Mouse (Mus musculus) CH12.LX (cell line): ENCODE measurements around the gene Arl5b. TPM values are rescaled to one million over a fixed set of nuclear protein-coding genes. Genes with fewer than 3 reads are reported as not detected.

Source experiments
- DNase-seq: peaks from one replicate; pipeline ENCODE4 v3.0.0-alpha.2; 2013; ENCODE audit errors: extremely low read depth
- H3K27ac ChIP-seq: 2 replicates; pipeline ENCODE4 v1.5.1; 2012; ENCODE audit warnings: low read depth, mild to moderate bottlenecking, control low read depth, moderate library complexity; ENCODE audit not compliant: insufficient read depth
- H3K27me3 ChIP-seq: replicated peaks from 2 replicates; pipeline ENCODE3; 2012; ENCODE audit warnings: inconsistent platforms
- H3K36me3 ChIP-seq, 2 experiments: replicated peaks in 1 of 2; 2 replicates each; pipeline versions ENCODE3 to v1.6.1; 2012; ENCODE audit warnings: inconsistent platforms in 1 of 2, low read length in 1 of 2, mild to moderate bottlenecking in 1 of 2, mixed read lengths in 1 of 2, moderate library complexity in 1 of 2; ENCODE audit not compliant: control insufficient read depth in 1 of 2, insufficient read depth in 1 of 2
- H3K4me1 ChIP-seq, 2 experiments: 2 replicates each; pipeline ENCODE4 v1.6.1; 2012; ENCODE audit warnings: inconsistent platforms in 1 of 2, moderate library complexity in 1 of 2; ENCODE audit not compliant: insufficient read depth in 2 of 2, control insufficient read depth in 1 of 2
- H3K4me2 ChIP-seq: 2 replicates; pipeline ENCODE4 v1.6.1; 2012; ENCODE audit warnings: low read depth, mild to moderate bottlenecking, control low read depth; ENCODE audit not compliant: poor library complexity, insufficient read depth, severe bottlenecking
- H3K4me3 ChIP-seq, 3 experiments: fragments of 150-350 bp in 1 of 3; sonication (generic) in 1 of 3; replicated peaks in 1 of 3; 2 replicates each; pipeline versions ENCODE3 to v1.5.1; 2011 to 2012; ENCODE audit warnings: low read depth in 2 of 3, low read length in 2 of 3, mild to moderate bottlenecking in 2 of 3, moderate library complexity in 2 of 3, control low read depth in 1 of 3, improper control_type of control experiment in 1 of 3, inconsistent platforms in 1 of 3, mixed read lengths in 1 of 3; ENCODE audit not compliant: poor library complexity in 1 of 3
- H3K79me2 ChIP-seq: replicated peaks from 2 replicates; pipeline ENCODE4 v1.6.1; 2012; ENCODE audit warnings: mild to moderate bottlenecking, moderate library complexity; ENCODE audit not compliant: control insufficient read depth, poor library complexity, insufficient read depth, severe bottlenecking; ENCODE audit errors: extremely low read depth
- H3K9ac ChIP-seq: 2 replicates; pipeline ENCODE4 v1.6.1; 2012; ENCODE audit warnings: low read depth, mild to moderate bottlenecking, control low read depth, moderate library complexity; ENCODE audit not compliant: insufficient read depth
- H3K9me3 ChIP-seq: replicated peaks from 2 replicates; pipeline ENCODE3; 2012; ENCODE audit warnings: low read length, inconsistent platforms, mixed read lengths
- CHD1 ChIP-seq: IDR thresholded peaks from 2 replicates; pipeline ENCODE4 v1.6.1; 2012; ENCODE audit warnings: low read depth, low read length, improper control_type of control experiment, inconsistent platforms
- CTCF ChIP-seq, 2 experiments: IDR thresholded peaks in 1 of 2; conservative IDR thresholded peaks in 1 of 2; 2 replicates each; pipeline ENCODE4 v1.5.1; 2011 to 2012; ENCODE audit warnings: low read depth in 2 of 2, low read length in 2 of 2, improper control_type of control experiment in 1 of 2, inconsistent platforms in 1 of 2, mild to moderate bottlenecking in 1 of 2, moderate library complexity in 1 of 2
- E2F4 ChIP-seq: IDR thresholded peaks from 2 replicates; pipeline ENCODE4 v1.6.1; 2011; ENCODE audit warnings: low read depth, low read length, improper control_type of control experiment; ENCODE audit not compliant: insufficient replicate concordance
- EP300 ChIP-seq: IDR thresholded peaks from 2 replicates; pipeline ENCODE4 v1.6.1; 2011; ENCODE audit warnings: low read length, improper control_type of control experiment
- ETS1 ChIP-seq: conservative IDR thresholded peaks from 2 replicates; pipeline ENCODE4 v1.6.1; 2012; ENCODE audit warnings: low read depth, mild to moderate bottlenecking, inconsistent platforms, low read length, improper control_type of control experiment, moderate library complexity
- GABPA ChIP-seq: IDR thresholded peaks from 2 replicates; pipeline ENCODE4 v1.6.1; 2012; ENCODE audit warnings: low read depth, low read length, improper control_type of control experiment, inconsistent platforms; ENCODE audit not compliant: insufficient replicate concordance
- HCFC1 ChIP-seq: IDR thresholded peaks from 2 replicates; pipeline ENCODE4 v1.6.1; 2012; ENCODE audit warnings: low read depth, mild to moderate bottlenecking, inconsistent platforms, low read length, improper control_type of control experiment
- JUN ChIP-seq: IDR thresholded peaks from 2 replicates; pipeline ENCODE4 v1.6.1; 2011; ENCODE audit warnings: low read depth, mild to moderate bottlenecking, low read length, improper control_type of control experiment, moderate library complexity; ENCODE audit not compliant: insufficient read depth
- JUND ChIP-seq: conservative IDR thresholded peaks from 2 replicates; pipeline ENCODE4 v1.6.1; 2011; ENCODE audit warnings: low read depth, low read length, improper control_type of control experiment
- MAZ ChIP-seq: IDR thresholded peaks from 2 replicates; pipeline ENCODE4 v1.6.1; 2012; ENCODE audit warnings: low read depth, mild to moderate bottlenecking, inconsistent platforms, low read length, improper control_type of control experiment, moderate library complexity
- MYC ChIP-seq: IDR thresholded peaks from 2 replicates; pipeline ENCODE4 v1.6.1; 2011; ENCODE audit warnings: low read depth, mild to moderate bottlenecking, improper control_type of control experiment, low read length
- POLR2AphosphoS2 ChIP-seq: IDR thresholded peaks from 2 replicates; pipeline ENCODE4 v1.6.1; 2011; ENCODE audit warnings: low read depth, low read length, improper control_type of control experiment
- RAD21 ChIP-seq: IDR thresholded peaks from 2 replicates; pipeline ENCODE4 v1.6.1; 2011; ENCODE audit warnings: low read depth, mild to moderate bottlenecking, low read length, improper control_type of control experiment, moderate library complexity
- RCOR1 ChIP-seq: conservative IDR thresholded peaks from 2 replicates; pipeline ENCODE4 v1.6.1; 2012; ENCODE audit warnings: low read depth, mild to moderate bottlenecking, inconsistent platforms, low read length, improper control_type of control experiment
- SIN3A ChIP-seq: IDR thresholded peaks from 2 replicates; pipeline ENCODE4 v1.6.1; 2012; ENCODE audit warnings: low read length, improper control_type of control experiment, inconsistent platforms
- SMC3 ChIP-seq: IDR thresholded peaks from 2 replicates; pipeline ENCODE4 v1.6.1; 2011; ENCODE audit warnings: low read depth, low read length, improper control_type of control experiment
- USF1 ChIP-seq: IDR thresholded peaks from 2 replicates; pipeline ENCODE4 v1.6.1; 2014; ENCODE audit warnings: low read depth, mild to moderate bottlenecking, inconsistent platforms, low read length, improper control_type of control experiment
- ZKSCAN1 ChIP-seq: IDR thresholded peaks from 2 replicates; pipeline ENCODE4 v1.6.1; 2012; ENCODE audit warnings: low read depth, inconsistent platforms, low read length, improper control_type of control experiment, borderline replicate concordance
- ZMIZ1 ChIP-seq: IDR thresholded peaks from 2 replicates; pipeline ENCODE4 v1.6.1; 2012; ENCODE audit warnings: low read depth, mild to moderate bottlenecking, inconsistent platforms, low read length, improper control_type of control experiment
- ZNF384 ChIP-seq: IDR thresholded peaks from 2 replicates; pipeline ENCODE4 v1.6.1; 2012; ENCODE audit warnings: low read depth, low read length, improper control_type of control experiment, inconsistent platforms
- dilution Hi-C: fragments of 300-500 bp; cut with MboI; formaldehyde crosslinking; loops from 2 replicates; pipeline ENCODE4 v1.14.3; 2020; ENCODE audit warnings: low sequenced_read_pairs; ENCODE audit not compliant: extremely low pct_unique_long_range_greater_than_20kb, extremely low pct_ligation_motif_present
- in situ Hi-C: fragments of 300-500 bp; cut with MboI; formaldehyde crosslinking; loops from 3 replicates; pipeline ENCODE4 v1.14.3; 2019; ENCODE audit warnings: low sequenced_read_pairs, low pct_ligation_motif_present, low pct_unique_long_range_greater_than_20kb, mixed read lengths
- polyA plus RNA-seq: library from polyadenylated mRNA; unstranded; fragments of >175 nt; gene quantifications from 2 replicates; pipeline ENCODE4 v1.2.1, GENCODE M21; 2012; ENCODE audit warnings: low read depth; ENCODE audit not compliant: insufficient read length
- total RNA-seq, 2 experiments: library from RNA; depleted of rRNA; stranded (reverse); fragments of 300-350 nt in 1 of 2; fragments of >200 nt in 1 of 2; gene quantifications; 2 replicates each; pipeline ENCODE4 v1.2.3; 2012 to 2014

The Arl5b gene
- total and polyA plus RNA-seq, 3 experiments: 4.8 to 7.1 (median 5.0) TPM

GRCm38 (mm10) chr2:15087308-15087707 lies 38.1 kb downstream of the Arl5b start:
- TF ChIP-seq GABPA: no peak
- no peak for TF ChIP-seq JUN
- no peak for TF ChIP-seq RCOR1
- TF ChIP-seq ETS1: no peak
- no peak for TF ChIP-seq ZMIZ1
- TF ChIP-seq USF1: no peak
- H3K4me2 ChIP-seq: no peak overlapping the region
- no peak overlapping the region for H3K4me3 ChIP-seq
- H3K9me3 ChIP-seq: no peaks in the 10 kb centered on the region
- no peaks in the 10 kb centered on the region for H3K27me3 ChIP-seq
- H3K79me2 ChIP-seq: no peaks in the 10 kb centered on the region
- in situ Hi-C loops: no loop called here
- dilution Hi-C loops: no loop called here
- no peaks in the 10 kb centered on the region for H3K4me1 ChIP-seq
- H3K36me3 ChIP-seq: no peaks in the 10 kb centered on the region
- no peak overlapping the region for H3K27ac ChIP-seq
- no peak overlapping the region for H3K9ac ChIP-seq
- DNase-seq: no peak

- no peak overlapping the region for H3K9ac ChIP-seq
- no peaks in the 10 kb centered on the region for H3K27me3 ChIP-seq
- peak; percentile 10 for DNase-seq
- dilution Hi-C loops (no loop called here), in situ Hi-C loops (no loop called here)
- no peaks in the 10 kb centered on the region for H3K9me3 ChIP-seq
- H3K36me3 ChIP-seq: no peaks in the 10 kb centered on the region
- no peak overlapping the region for H3K4me3 ChIP-seq
- H3K79me2 ChIP-seq: no peaks in the 10 kb centered on the region
- no peaks in the 10 kb centered on the region for H3K4me1 ChIP-seq
- TF ChIP-seq ZKSCAN1 (no peak), JUND (no peak), ETS1 (no peak), SIN3A (no peak), MAZ (no peak), E2F4 (no peak), SMC3 (peak; percentile 23; the same call in 1 of the 2 replicates), CHD1 (no peak), HCFC1 (no peak), POLR2AphosphoS2 (no peak), MYC (no peak), ZNF384 (peak; percentile 94), CTCF (conservative IDR thresholded peaks at IDR 0.05 in 1 of 2, IDR thresholded peaks at IDR 0.05 in 1 of 2; ENCODE audit: low read depth in 2 of 2, low read length in 2 of 2) (peak in 1 of 2 experiments; percentile 58; a peak in 2 of 4 replicates), EP300 (no peak), RAD21 (peak; percentile 72)
- H3K4me2 ChIP-seq: no peak overlapping the region
- H3K27ac ChIP-seq: no peak overlapping the region
Observed at GRCm38 (mm10) chr2:15096514-15097090, 47.4 kb downstream of the Arl5b start.
